Mouse (Mus musculus) kidney, adult 8-10 months (tissue): ENCODE data around the gene Mipol1.
A peak's percentile ranks its signal among the peaks of the same experiment; 100 is the strongest.

ENCODE experiments used
- DNase-seq, 2 experiments: peaks; one replicate each; pipeline ENCODE4 v3.0.0; 2022

Mipol1 gene

DNA sequence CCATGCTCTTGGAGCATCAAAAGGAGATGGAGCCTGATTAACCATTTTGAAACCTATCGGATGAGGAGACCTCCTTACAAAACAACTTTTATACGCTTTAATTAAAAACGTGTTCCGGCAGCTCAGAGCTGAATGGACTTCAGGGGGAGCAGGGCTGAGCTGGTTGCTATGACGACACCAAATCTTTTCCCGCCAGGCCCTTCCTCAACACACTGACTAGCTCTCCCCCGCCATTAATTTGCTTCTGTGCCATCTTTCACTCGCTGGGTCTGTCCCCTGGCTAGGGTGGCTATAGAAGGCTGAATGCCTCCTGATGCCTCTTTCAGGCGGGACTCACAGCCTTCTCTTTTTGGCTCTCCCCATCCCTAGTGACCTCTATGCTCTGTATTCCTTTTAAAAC is 300.2 kb downstream of the Mipol1 start:
- no peak for DNase-seq

DNA sequence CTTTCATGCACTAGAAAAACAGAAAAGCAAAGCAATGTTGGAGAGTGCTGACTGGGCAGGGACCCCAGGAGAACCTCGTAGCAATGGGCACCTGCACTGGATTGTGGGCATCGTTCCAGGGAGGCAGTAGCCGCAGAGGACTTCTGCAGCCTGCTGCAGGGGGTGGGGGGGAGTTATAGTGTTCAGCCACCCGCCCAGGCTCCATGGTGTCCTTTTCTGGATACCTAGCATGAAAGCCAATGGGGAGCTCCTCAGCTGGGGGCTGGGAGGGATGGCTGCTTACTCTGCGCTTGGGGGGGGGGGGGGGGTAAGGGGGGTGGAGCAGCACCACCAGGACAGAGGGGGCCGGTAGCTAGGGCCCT is 304.3 kb downstream of the Mipol1 start:
- no peak for DNase-seq

DNA sequence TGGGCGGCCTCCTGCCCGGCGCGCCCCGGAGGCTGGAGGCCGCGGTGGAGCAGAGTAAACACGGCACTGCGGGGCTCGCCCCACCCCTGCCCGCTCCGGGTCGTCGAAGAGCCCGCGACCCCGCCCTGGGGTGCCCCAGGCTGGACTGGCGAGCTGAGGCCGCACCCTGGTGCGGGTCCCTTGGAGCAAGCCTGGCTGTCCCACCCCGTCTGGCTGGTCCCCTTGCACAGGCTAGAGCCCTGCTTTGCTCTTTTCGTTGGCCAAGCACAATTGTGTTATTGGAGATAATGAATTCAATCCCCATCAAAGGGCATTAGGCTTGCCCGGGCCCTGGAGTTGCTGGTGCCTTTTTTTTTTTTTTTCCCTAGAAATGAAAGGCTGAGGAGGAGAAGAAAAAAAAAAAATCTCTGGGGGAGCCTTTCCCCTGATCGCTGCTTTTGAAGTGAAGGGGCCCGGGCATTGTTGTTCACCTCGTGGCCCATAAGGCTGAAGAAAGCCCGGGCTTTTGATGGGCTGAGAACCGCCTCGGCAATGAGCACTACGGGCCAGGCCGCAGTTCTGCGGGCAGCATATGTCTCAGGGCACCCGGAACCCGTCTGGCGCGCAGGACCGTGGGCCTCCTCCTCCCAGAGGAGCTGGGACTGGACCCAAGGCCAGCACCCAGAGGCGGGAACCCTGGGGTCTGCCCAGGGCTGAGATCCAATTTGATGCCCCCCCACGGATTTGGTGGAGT is 304.8 kb downstream of the Mipol1 start:
- no peak for DNase-seq

DNA sequence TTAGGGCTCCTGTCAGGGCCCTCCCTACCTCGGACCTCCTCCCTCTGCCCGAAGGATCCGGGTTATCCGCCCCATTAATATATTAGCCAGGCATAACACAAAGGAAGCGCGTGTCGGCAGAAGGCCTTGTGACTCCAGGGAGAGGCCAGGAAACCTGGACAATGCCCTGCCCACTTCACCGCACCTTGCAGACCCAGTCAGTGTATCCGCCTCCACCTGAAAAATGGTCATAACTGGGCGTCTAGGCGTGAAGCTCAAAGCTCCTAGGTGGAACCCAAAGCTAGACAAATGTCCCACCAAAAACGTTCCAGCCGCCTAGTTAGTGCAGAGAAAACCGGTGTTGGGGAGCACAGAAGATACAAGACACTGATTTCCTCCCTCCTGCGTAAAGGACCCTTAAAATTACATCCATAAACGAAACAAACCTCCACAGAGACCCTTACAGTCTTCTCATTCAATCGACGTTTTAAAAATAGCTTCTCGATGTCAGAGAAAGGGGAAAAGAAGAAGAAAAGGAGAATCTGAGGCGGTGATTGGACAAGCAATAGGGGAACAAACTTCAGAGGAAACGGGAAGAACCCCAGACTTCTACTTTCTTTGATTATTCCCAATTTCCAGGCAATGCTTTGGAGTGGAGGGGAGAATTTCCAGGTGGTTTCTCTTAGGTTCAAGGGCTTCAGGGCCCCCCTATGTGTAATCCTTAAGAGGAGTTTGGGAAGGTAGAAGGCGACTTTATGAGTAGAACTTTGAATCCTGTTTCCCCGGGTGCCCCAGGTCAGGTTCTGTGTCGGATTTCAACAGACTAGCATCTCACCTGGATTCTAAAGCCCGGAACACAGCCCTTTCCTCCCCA is 306.1 kb downstream of the Mipol1 start:
- no peak for DNase-seq

DNA sequence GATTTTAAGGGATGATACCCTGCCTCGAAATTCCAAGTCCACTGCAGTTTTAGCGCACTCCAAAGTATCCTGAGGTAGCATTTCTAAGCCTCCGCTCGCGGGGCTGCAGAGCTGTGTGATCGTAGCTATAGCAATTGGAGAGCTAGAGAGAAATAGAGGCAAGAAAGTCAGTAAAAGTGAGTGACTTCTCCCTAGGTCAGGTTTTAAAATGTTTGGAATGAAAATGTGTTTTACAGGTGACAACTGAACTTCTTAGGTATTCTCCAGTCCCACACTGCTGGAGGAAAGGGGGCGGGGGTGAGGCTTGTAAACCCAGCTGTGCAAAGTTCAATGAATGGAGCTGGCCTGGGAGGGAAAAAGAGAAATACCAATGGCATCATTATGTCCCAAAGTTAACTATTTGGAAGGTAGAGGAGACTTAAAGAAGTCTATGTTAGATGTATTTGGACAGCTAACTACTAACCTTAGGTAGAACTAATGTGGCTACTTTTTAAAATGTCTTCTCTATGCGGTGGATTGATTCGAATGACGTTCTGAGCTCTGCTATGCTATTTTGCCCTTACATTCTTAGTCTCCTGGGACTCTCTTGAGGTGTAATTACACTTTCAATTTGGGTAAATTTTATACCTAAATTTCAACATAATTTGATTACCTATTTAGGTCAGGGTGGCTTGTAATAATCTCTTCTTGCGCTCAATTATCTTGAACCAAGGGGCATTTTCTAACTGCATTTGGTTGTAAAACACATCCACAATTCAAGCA is 306.9 kb downstream of the Mipol1 start:
- DNase-seq, result no peak

DNA sequence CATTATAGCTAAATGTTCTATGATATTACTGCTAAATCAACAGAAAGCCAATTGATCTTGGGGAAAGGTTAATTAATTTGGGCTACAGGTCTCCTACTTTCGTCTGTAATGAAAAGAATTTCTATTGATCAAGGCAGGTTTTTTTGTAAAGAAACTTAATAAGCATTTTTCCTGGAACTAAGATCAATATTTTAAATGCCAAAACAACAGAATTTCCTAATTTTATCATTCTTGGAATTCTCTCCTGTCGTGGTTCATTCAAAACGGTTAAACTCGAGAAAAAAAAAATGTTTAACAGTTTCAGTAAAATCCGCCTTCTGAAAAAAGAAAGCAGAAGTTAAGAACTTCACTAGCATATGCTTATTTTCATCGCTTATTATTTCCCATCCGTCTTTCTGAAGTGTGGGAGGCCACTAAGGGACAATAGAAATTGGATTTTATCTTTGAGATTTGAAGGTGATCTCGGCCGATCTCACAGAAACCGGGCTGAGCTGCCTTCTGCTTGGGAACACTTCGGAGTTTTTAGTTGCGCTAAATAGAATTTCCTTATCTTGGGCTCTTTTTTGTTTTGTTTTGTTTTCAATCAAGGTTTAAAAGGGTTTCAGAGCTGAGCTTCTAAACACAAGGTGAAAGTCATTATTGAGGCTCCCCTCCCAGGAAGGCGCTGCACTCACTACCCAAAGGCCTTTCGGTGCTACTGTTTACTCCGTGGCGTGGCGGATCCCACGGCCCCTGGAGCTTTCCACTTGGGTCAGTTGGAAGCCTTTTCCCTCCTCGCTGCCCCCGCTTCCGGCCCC is 307.8 kb downstream of the Mipol1 start:
- DNase-seq, result no peak

DNA sequence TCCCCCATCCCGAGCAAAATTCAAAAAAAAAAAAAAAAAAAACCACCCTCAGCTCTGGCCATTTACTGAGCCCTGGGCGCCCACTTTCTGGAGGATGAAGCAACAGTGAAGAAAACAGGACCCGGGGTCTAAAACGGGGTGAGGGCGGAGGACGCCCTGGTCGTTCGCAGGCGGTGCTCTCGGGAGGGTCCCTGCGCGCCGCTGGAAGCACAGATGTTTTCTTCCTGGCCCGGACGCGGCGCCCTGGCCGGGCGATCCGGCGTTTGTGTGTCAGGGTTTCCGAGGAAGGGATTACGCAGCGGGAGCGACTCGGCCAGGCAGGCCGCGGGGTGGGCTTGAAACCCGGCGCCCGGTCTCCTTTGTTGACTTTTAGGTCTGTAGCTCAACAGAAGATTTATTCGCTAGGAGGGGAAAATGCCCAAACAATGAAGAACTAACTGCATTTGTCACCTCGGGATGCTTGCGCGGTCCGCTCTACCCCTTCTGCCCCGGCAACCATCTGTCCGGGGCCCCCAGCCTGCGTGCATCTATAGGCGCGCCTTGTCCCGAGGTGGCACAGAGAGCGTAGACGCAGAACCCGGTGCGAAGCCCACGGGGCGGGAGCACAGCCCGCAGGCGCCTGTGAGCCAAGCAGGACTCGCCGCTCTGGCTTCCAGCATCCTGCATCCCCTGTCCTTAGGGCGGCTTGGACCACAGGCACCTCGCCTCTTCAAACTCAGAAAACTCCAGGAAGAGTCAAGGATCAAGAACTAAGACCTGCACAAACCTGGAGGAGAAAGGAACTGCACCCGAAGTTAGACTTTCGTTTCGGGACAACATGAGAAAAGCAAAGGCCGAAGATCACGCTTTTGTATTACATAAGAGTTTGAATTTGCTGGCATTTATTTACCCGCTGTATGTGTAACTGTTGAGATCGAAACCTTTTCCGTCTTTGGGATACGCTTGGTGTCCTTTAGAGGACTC is 308.6 kb downstream of the Mipol1 start:
- peak; percentile 32 to 38 for DNase-seq

DNA sequence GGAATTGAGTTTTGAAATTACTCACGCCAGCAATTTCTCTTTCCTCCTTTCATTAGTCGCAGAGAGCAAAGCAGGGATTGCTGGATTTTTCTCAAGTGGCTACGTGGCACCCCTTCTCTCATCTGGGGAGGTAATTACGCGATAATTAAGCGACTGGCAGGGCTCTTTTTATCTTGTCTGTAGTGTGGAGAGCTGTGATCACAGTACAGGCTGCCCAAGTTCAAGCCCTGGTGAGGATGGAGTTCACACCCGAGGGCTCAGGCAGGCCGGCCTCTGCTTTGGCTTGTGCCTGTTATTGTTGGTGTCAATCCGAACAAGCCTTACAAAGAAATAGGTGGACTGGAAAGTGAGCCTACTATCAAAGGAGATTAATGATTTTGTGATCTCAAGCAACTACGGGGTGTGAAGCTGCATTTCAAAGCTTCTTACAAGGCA is 309.3 kb downstream of the Mipol1 start:
- no peak for DNase-seq

DNA sequence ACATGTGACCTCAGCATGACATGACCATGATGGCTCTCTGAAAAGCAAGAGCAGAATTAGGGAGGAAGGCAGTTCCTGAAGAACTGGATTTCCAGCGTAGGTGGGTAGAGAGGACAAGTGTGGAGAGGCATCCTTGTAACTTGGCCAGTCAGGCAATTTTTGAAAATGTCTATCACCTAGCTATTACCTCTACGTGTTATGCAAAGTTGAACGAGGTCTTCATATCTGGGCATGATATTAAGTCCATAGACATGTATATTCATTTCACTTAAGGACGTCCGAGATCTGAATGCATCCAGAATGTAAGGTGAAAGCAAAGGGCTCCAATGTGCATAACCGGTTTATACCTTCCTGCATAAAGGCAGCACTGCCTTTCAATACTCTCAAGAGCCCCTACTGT is 310.9 kb downstream of the Mipol1 start:
- no peak for DNase-seq

DNA sequence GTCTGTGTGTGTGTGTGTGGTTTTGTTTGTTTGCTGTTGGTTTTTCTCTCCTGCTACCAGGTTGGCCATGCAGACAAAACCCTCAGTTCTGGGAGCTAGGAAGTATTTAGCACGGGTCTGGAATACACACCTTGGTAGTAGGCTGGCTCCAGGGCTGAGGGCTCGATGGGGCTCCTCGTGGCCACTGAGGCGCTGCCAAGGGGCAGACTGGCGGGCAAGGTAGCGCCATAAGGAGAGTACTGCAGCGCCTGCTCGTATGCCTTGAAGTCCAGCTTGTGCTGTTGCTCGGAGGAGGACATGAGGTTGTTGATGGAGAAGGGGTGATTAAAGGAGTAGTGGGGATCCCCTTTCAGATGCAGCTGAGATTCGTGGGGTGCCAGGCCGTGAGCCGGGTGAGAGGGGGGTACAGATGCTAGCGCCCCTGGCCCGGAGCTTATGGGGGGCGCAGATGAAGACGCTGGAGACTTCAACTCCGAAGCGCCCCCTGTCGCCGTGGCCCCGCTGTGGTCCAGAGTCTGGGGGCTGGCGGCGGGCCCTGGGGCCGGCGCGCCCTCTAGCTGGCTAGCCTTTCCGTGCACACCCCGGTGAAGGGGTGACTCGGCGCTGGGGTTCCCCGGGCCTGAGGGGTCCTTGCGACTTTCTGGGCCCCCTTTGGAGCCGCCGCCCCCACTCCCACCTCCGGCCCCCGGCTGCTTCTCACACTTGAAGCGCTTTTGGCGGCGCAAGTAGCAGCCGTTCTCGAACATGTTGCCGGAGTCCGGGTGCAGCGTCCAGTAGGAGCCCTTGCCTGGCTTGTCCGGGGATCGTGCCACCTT is 311.9 kb downstream of the Mipol1 start:
- DNase-seq, result no peak

DNA sequence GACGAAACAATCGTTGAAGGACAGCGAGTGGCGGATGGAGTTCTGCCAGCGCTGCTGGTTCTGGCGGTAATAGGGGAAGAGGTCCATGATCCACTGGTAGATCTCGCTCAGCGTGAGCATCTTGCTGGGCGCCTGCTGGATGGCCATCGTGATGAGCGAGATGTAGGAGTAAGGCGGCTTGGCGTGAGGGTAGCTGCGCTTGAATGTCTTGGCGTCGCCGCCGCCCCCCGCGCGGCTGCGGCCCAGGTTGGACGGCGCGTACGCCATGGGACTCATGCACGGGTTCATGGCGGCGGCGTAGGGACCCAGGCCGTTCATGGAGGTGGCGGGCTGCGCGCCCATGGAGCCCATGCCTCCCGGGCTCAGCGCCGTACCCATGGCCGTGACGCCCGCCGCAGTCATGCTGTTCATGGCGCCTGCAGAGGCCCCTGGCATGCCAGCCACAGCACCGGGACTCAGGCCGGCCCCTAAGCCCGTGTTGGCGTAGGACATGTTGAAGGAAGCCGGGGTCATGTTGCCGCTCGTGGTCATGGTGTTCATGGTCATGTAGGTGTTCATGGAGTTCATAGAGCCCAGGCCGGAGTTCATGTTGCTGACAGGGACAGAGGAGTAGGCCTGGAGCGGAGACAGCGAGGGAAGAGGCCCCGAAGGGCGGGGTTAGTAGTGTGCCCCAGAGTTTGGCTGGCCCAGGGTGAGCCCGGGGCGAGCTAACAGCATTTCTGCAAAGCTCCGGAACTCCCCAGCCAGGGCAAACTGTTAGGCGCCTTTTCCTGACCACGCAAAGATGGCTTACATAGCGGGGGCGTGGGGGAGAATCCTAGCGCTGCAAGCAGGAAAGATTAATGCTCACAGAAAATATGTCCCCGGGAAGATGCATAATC is 312.8 kb downstream of the Mipol1 start:
- no peak for DNase-seq

DNA sequence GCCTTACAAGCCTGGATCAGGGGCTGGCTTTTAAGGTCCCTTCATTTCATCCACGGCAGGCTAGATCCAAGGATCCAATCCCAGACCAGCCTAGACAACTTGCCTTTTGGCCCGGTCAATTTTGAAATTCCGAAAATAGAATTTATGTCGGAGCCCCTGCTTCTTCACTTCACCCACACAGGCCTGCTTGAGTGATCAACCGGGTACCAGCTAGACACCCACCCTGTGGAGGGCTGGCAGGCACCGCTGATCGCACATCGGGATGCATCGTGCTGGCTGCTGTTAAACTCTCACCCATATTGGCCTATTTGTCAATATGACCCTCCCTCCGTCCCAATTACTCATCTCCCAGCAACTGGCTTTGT is 313.4 kb downstream of the Mipol1 start:
- DNase-seq, result no peak

DNA sequence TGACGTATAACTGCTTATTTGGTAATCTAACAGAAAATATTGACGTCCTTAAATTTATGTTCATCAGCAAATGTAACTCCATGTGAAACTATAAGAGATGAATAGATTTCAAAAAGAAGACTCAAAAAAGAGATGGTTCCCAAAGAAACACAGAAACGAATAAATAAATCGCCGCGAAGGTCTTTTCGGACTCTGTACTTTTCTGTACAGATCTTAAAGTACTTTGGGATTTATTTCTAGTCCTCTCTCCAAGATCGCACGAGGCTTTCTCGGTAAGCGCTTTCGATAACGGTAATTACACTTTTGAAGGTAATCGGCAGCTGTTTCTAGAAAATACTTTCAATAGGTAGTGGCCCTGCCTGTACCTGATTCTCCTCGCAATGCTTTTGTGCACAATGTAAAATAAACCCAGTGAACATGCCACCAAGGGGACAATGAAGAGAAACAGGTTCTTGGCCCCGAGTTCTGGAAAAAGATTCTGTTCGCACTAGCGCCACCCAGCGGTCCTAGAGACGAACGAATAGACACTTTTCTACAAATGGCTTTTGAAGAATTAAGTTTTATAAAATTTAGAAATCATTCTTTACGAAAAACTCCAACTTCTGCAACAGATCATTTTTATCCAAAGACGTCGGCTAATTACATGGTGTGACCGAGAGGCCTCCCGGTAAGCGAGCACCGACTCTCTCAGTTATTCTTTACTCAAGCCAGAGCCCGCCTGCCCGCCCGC is 314.6 kb downstream of the Mipol1 start:
- peak in 1 of 2 experiments; percentile 69 for DNase-seq

DNA sequence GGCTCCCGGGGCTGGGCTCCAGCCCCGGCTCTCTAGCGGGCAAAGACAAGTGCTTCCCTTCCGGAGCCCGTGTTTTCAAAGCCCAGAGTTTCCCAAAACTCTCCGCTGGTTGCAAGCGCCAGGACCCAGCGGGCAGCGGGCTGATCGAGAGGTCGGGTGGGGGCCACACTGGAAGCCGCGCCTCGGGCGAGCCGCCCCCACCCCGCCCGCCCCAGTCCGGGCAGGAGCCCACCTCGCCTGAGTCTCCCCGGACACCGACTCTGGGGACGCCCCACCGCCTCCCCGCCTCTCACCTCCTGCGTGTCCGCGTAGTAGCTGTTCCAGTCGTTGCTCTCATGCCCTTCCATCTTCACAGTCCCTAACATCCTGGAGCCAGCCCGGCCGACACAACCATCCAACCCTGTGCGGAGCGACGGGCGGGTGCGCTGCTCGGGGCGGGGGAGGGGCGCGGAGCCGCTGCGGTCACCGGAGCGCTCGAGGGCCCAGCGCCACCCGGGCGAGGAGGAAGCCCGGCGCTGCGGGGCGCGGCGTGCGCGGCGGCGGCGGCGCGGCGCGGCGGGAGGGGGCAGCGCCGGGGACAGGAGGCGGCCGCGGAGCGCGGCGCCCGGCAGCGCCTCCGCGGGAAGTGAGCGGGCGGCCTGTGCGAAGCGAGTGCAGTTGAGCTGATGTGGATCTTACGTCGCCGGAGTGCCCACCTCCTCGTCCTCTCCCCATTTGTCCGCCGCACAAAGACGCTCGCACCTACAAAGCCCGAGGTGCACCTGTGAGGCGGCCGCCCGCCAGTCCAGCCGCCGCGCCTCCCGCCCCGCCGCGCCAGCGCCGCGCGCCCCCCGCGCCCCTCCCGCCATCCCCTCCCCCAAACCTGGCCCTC is 315.4 kb downstream of the Mipol1 start:
- no peak for DNase-seq
